Mouse (Mus musculus): ENCODE data around the gene Cnn2.
A peak's percentile ranks its signal among the peaks of the same experiment; 100 is the strongest.
"Not testable (repeated sequence)": the region's sequence is repeated elsewhere in the genome, so short reads cannot be mapped to it uniquely, and the experiment has no call there.

Cnn2 gene

DNA sequence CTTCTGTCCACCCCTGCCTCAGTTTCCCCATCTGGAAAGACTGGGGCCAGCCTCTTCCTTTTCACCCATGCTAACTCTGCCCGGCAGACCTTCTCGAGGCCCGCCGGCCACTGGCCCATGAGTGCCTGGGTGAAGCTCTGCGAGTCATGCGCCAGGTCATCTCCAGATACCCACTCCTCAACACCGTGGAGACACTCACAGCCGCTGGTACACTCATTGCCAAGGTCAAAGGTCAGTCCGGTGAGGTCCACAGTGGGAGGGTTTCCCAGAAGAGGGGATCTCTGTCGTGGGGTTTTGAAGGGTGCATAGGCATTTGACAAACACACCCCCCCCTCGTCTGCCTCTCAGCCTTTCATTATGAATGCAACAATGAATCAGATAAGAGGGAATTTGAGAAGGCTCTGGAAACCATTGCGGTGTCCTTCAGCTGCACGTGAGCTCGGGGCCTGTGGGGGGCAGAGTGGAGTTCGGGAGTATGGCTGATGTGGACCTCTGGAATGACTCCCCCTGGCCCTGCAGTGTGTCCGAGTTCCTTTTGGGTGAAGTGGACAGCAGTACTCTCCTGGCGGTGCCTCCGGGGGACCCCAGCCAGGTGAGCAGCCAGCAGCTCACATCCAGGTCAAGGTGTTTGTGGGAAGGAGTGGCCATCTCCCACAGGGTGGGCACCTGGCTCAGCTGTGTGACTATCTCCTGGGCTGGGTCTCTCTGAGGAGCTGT lies 32.4 kb downstream of the Cnn2 start:
- DNase-seq: no peak

DNA sequence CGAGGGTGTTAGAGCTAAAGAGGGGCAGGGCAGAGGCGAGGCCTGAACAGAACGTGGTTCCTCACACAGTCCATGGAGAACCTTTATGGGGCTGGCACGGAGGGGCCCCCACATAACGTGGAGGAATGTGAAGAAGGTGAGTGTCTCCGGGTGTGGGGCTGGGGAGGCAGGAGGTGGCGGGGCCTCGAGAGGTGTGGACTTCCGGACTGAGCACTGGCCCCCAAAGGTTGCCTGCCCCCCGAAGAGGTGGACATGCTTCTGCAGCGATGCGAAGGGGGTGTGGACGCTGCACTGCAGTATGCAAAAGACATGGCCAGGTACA lies 32.9 kb downstream of the Cnn2 start:
- no peak for DNase-seq

DNA sequence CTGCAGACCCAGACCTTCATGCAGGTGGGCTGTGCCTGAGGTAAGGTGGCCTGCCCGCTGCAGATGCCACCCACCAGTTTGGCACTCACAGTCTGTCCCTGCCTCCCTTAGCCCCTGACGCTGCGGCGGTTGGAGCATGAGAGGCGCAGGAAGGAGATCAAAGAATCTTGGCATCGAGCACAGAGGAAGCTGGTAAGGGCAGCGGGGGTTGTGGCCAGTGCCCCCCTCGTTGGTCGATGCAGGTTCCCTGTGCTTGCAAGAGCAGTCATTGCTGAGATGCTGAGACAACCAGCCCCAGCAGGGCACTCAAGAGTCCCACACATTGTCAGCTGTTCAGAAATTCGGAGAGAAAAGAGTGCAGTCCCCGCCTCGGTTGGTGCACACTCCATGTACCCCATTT lies 33.8 kb downstream of the Cnn2 start:
- no peak for DNase-seq

DNA sequence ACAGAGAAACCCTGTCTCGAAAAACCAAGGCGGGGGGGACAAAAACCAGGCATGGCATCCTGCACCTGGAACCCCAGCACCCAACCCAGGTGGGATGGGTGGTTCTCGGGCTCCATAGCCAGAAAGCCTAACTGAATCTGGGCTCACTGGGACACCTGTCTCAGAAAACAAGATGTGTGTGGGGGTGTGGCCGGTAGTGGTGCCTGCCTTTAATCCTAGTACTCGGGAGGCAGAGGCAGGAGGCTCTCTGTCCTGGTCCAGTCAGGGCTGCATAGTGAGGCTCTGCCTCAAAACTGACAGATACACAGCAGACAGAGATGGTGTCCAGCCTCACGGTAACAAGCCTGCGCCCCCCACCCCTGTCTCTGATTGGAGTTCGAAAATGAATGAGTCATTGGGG lies 34.4 kb downstream of the Cnn2 start:
- no peak for DNase-seq

DNA sequence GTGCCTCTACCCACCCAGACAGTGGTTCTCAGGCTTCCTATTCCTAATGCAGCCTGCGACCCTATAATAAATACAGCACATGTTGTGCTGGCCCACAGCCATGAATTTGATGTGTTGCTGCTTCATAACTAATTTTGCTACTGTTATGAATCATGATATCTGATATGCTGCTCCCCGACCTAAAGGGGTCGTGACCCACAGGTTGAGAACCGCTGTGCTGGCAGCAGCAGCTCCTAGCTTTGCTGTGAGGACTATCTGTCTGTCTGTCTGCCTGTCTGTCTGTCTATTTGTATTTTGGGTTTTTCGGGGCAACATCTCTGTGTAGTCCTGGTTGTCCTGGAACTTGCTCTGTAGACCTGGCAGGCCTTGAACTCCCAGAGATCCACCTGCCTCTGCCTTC lies 35.4 kb downstream of the Cnn2 start:
- DNase-seq: no peak

DNA sequence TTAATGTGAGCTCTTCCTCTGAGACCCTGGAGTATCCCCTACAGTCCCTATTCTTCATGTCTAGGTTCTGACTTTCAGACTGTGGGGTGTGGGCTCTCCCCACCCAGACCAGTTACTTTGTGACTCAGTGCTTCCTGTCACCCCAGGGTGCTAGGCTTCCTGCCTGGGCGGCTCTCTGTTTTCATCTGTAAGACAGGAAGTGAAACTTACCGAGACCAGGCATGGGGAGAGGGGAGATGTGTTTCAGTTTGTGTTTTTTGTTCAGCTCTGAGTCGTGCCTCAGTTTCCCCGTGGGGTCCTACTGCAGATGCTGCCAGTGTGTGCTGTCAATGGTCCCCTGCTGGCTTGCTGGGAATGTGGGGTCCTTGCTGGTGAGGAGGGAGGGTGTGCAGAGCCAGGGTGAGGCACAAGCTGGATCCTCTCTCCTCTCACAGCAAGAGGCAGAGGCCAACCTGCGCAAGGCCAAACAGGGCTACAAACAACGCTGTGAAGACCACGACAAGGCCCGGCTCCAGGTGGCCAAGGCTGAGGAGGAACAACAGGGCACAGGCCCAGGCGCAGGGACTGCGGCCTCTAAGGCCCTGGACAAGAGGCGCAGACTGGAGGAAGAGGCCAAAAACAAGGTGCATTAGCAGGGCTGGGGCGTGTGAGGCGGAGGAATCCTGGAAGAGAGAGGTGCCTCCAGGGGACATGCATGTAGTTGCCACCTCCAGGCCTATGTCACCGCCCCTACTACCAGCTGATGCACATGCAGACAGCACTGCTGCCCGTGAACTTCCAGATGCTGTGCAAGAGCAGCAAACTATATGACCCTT lies 36.1 kb downstream of the Cnn2 start:
- DNase-seq: no peak

DNA sequence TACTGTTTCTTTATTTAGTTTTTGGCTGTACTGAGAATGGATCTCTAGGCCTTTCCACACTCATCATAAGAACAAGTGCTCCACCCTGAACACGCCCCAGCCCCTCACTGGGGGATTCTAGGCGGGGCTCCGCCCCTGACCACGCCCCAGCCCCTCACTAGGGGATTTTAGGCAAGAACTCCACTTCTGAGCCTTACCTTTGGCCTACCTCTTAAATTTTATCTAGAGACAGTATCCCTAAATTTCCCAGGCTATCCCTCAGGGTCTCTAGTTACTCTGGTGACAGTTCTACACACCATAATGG lies 36.6 kb downstream of the Cnn2 start:
- no peak for DNase-seq

DNA sequence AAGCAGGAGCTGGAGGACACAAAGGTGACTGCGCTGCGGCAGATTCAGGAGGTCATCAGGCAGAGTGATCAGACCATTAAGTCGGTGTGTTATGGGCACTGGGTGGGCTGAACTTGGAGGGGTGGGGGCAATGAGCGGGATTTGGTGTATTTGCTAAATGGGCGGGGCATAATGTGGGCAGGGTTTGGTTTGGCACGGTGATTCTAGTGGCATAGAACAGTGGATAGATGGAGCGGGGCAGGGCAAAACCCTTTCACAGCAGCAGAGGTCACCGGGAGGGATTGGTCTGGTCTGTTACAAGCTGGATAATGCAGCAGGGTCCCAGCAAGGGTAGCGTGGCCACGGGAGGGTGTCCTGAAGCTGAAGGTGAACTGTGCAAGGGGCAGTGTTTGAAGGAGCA lies 37.1 kb downstream of the Cnn2 start:
- DNase-seq: no peak

DNA sequence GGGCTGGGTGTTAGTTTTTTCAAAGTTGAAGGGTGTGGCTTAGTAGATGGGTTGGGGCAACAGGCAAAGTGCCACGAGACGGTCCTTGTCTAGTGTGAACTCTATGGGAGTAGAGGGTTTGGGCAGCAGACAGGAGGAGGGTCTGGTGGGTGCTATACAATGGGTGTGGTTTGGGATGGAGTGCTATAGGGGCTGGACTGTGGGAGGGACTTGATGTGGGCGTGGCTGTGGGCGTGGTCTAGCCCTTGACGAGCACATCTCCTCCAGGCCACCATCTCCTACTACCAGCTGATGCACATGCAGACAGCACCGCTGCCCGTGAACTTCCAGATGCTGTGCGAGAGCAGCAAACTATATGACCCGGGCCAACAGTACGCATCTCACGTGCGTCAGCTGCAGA lies 37.5 kb downstream of the Cnn2 start:
- no peak for DNase-seq

DNA sequence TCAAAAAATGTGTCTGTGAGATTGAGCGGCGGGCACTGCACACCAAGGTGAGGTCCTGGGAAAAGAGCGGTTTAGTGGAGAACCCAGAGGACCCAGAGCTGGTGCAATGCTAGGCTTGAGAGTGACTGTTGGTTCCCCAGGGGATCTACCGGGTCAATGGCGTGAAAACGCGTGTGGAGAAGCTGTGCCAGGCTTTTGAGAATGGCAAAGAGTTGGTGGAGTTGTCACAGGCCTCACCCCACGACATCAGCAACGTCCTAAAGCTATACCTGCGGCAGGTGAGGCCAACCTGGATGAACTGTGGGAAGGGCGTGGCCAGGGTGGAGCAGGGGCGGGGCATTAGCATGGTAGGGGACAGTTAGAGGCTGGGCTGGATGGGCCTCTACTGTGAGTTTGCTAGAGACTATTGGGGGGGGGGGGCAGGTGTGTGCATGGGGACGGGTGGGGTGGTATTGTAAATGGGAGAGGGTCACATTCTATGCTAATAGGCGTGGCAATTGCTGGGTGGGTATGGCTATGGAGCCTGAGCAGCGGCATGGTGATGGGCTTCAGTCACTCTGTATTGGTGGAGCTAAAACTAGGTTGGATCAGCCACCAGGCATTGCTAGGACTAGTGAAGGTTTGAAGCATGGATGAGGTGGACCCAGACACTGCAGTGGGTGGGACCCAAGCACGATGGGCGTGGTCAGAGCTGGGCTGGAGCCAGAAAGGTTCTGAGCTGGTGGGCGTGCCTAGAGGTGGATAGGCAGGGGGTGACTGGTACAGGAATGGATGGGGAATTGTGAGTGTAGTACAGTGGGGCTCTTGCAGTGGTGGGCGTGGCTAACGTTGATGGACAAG lies 39.5 kb downstream of the Cnn2 start:
- no peak for DNase-seq

DNA sequence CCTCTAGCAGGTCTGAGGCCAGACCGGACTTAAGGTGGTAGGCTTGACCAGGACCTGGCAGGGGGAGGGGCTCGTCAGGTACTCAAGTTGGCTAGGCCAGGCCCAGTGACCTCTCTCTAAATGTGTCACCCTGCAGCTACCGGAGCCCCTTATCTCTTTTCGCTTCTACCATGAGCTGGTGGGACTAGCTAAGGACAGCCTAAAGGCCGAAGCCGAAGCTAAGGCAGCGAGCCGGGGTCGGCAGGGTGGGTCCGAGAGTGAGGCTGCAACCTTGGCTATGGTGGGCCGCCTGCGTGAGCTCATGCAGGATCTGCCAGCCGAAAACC lies 40.1 kb downstream of the Cnn2 start:
- no peak for DNase-seq

DNA sequence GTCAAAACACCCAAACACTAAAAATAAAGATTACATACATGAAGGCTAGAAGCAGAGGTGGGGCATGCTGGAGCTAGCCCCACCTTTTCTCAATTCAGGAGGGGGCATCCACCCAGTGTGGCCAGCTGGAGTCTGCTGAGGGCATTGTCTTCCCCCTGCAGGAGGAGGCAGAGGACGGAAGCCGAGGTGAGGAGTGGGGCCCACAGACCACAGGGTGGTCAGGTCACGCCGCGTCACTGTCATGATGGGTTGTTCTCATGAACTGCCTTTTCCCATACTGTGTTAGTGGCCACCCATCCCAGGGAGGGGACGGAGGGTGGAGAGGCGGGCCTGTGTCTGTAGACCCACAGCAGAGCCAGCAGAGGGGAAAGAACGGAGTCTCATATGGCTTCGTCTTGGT lies 41.8 kb downstream of the Cnn2 start:
- DNase-seq: no peak

DNA sequence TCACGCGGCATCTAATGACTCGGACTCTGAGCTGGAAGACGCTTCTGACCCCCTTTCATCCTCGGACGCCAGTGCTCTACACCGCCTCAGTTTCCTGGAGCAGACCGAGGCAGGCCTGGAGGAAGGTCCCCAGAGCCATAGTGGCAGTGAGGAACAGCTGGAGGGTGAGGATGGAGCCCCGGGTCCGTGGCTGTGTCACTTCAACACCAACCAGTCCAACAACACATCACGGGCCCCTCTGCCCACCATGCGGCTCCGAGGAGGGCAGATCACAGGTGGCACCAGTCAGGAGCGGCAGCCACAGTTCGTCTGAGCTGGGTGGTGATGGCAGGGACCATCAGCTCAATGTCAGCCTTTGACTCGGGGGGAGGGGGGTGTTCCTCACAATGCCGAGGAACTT lies 42.4 kb downstream of the Cnn2 start:
- no peak for DNase-seq

DNA sequence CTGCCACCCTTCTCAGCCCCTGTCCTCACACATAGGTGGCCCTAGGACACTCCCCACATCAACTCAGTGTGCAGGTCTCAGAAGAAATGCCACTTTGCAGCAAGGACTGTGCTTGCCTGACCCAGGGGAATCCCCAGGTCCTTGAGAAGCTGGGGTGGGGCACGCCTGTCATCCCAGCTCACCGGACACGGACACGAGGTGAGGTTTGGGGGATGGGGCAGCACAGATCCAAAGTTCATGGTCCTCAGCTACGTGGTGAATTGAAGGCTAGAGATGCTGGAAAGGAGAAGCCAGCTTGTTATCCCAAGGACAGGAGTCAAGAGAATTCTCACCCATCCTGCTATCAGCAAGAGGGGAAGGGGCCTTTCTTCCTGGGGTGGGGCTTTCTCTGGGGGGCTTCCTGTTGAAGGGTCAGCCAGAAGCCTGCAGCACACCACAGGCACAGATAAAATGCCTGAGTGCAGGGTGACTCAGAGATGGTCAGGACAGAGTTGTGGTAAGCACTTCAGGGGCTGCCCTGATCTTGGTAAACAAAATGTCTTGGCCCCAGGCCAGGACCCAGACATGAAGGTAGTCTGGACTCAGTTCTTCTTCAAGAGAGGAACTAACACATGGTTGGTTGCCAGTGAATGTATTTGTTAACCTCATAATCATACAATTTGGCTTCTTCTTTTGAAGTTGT lies 44.6 kb downstream of the Cnn2 start:
- no peak for DNase-seq

DNA sequence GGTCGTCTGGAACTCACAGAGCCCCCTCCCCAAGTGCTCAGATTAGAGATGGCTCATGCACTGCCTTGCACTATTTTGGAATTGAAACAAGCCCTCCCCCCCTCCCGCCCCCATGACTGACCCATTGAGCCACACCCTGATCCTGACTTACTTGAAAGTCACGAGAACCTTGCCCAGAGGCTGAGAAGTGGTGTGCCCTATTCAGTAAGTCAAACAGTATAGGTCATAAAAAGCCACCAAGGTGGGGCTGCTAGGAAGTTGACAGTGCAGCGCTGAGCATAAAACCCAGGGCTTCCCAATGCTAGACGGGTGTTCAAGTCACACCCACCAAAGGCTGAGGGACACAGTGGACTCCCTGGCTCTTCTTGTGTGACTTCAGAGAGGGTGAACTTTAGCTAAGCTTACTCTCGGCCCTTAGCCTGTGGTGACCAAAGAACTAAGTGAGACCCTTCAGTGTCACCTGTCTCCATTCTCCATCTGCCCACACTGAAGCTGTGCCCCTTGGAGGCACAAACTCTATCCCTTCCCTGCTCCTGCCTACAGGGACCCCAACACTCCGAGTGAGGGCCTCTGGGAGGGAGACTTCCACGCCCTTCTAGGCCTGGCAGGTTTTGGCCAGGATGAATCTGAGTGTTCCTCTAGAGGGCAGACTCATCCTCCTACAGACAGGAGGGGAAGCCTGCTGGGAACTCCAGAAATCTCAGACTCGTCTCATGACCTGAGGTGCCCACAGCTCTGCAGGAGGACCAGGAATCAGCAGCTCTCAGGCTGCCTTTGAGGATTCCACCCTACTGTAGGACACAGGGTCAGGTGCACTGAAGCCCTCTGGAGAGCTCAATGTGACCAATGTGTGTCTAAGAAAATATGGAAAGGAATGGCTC lies 45.4 kb downstream of the Cnn2 start:
- DNase-seq: no peak

DNA sequence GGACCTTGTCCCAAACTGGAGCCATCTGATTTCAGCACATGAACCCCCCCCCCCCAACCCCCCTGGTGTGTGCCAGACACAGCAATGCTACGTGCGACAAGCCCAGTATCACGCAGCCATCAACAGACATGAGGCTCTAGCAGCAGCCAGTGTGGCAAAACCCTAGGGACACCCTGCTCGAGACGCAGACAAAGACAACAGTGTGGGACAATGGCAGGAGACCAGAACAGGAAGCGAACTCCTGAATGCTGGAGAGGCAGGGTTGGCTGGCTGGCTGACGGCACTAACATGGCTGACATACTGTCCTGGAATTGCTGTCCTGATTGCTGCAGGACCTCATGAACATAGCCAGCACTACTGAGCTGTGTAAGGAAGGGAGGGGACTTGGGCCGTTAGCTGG lies 46.8 kb downstream of the Cnn2 start:
- no peak for DNase-seq

DNA sequence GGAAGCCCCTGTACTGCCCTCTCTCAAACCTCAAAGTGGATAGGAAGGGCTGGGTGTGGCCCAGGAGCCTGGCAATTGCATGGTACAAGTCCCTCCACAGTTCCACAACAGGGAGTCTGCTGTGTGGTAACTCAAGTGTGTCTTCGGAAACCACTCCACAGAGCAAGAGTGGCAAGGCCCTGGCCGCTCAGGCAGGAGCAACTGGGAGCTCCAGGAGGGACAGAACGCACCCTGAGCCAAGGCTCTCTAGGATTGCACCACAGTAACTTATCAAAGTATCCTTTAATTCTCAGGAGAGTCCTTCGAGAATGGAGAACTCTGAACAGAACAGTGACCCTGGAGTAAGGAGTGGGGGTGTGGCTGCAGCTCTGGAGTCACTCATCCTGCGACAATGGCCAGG lies 47.3 kb downstream of the Cnn2 start:
- no peak for DNase-seq

DNA sequence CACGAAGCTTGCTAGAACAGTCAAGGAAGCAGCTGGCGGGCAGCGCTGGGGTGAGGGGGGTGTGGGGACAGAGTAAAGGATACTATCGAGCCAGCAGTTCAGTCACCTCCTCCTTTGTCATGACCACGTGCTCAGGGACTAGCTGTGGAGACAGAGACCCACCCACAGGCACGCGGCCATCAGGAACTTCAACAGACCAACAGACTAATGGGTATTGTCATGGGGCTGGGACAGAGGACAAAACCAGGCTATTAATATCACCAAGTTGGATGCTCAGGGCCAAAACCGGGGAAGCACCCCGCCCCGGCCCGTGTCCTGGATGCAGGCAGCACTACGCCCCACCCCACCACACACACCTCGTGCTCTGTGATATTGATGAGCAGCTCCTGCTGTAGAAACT lies 48.4 kb downstream of the Cnn2 start:
- DNase-seq: no peak

DNA sequence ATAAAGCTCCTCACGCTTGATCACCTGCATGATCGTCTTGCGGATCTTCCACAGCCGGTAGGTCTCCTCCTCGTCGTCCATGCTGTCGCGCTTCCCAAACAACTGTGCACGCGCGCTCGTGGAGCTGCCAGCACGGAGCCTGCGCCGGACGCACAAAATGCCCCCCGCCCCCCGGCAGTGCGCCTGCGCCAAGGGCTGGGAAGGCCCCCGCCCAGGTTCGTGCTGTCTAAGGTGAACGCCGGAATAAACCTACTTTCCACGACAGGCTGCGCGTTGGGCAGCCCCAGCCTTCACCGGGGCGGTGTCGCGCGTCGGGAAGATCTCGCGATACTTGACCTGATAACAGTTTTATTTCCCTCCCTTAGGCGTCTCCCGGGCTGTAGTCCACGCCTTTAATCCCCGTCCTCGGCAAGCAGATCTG lies 51.2 kb downstream of the Cnn2 start, which contains the start of gene Polr2e:
Gene Polr2e, minus strand, starts transcription at position 237 of the 421 bp plus-strand sequence.
- peak; percentile 98 for DNase-seq

DNA sequence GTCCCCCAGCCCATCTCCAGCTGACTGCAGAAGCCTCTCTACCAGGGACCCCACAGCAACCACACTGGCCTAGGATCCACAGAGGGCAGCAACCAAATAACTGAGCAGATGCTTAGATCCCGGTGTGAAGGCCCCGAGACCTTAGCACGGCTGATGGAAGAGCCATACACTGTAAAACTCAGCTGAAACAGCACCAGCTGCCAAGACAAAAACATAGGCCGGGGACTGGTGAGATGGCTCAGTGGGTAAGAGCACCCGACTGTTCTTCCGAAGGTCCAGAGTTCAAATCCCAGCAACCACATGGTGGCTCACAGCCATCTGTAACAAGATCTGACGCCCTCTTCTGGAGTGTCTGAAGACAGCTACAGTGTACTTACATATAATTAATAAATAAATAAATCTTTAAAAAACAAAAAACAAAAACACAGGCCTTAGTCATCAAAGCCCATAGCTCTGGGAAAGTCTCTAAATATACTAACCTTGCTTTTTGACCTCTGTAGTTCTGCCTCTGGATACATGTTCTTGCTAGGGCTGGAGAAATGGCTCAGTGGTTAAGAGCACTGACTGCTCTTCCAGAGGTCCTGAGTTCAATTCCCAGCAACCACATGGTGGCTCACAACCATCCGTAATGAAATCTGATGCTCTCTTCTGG lies 53.2 kb downstream of the Cnn2 start:
- not testable (repeated sequence) for DNase-seq

DNA sequence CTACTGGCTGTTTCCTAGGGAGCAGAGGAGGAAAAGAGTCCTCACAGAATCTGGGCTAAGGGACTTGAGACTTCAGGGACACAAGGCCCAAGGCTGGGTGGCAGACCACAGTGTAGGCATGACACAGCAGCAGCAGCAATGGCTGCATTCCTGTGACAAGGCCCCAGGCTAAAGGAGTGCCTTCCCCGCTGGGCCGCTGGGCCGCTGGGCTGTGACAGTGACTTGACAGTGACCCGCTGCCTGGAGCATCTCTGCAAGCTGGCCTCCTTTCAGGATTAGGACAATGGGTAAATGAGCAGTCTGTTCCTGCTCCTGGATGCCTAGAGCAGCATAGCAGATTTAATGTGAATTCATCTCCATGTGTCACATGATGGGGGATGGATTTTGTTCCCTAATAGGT lies 55.7 kb downstream of the Cnn2 start:
- no peak for DNase-seq

DNA sequence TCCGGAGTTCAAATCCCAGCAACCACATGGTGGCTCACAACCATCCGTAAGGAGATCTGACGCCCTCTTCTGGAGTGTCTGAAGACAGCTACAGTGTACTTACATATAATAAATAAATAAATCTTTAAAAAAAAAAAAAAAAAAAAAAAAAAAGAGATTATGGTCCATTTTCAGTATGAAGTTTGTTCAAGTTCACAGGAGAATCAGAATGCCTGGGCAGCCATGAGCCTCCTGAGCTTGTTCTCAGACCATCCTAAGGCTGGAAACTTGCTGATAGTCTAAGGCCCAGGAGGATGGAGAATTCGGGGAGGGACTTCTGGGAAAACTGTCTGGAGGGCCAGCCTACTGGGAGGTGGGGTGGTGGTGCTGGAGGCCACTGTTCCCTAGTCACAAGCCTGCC lies 57.0 kb downstream of the Cnn2 start:
- DNase-seq: not testable (repeated sequence)
